Mouse (Mus musculus): ENCODE results near the gene Tstd2. TPM values are rescaled to one million over a fixed set of nuclear protein-coding genes. Genes with fewer than 3 reads are reported as not detected.

The Tstd2 gene
- total and polyA plus RNA-seq, 3 experiments = 27.8 to 30.1 TPM; not detected in 1

GRCm38 (mm10) chr4:46120767-46121166, 17.7 kb downstream of the Tstd2 start:
- H3K9me3 ChIP-seq (replicated peaks; ENCODE audit: insufficient read depth, low read length) = no peaks in the 10 kb centered on the region
- no peaks in the 10 kb centered on the region for H3K4me1 ChIP-seq (ENCODE audit: control insufficient read depth in 1 of 2, insufficient read depth in 2 of 2, low read length in 2 of 2)
- TF ChIP-seq MAFK (IDR thresholded peaks at IDR 0.05; ENCODE audit: borderline replicate concordance, low read depth, low read length) = no peak
- no peak for TF ChIP-seq KAT2A (conservative IDR thresholded peaks at IDR 0.05; ENCODE audit: low read depth, low read length)
- TF ChIP-seq HCFC1 (IDR thresholded peaks at IDR 0.05; ENCODE audit: low read depth, low read length) = no peak
- no peak for TF ChIP-seq CHD1 (IDR thresholded peaks at IDR 0.05; ENCODE audit: low read depth, low read length)
- no peak for TF ChIP-seq MXI1 (IDR thresholded peaks at IDR 0.05; ENCODE audit: low read depth, low read length)
- no peak for TF ChIP-seq GATA1 (IDR thresholded peaks at IDR 0.05; ENCODE audit: low read depth, low read length)
- no peak for TF ChIP-seq E2F4 (IDR thresholded peaks at IDR 0.05; ENCODE audit: borderline replicate concordance, low read depth, low read length)
- no peak for TF ChIP-seq ELF1 (IDR thresholded peaks at IDR 0.05; ENCODE audit: low read depth, low read length)
- no peak for TF ChIP-seq UBTF (IDR thresholded peaks at IDR 0.05; ENCODE audit: borderline replicate concordance, insufficient read depth, low read depth, low read length)
- TF ChIP-seq ZNF384 (IDR thresholded peaks at IDR 0.05; ENCODE audit: low read depth, low read length) = no peak
- TF ChIP-seq SIN3A (IDR thresholded peaks at IDR 0.05; ENCODE audit: low read length) = no peak
- no peak for TF ChIP-seq CHD2 (IDR thresholded peaks at IDR 0.05; ENCODE audit: low read length)
- no peak for TF ChIP-seq USF2 (IDR thresholded peaks at IDR 0.05; ENCODE audit: borderline replicate concordance in 1 of 2, insufficient read depth in 1 of 2, low read depth in 1 of 2, low read length in 2 of 2)
- no peak for TF ChIP-seq RCOR1 (IDR thresholded peaks at IDR 0.05; ENCODE audit: low read depth, low read length)
- no peak for TF ChIP-seq TAL1 (IDR thresholded peaks at IDR 0.05; ENCODE audit: low read length)
- TF ChIP-seq EP300 (IDR thresholded peaks at IDR 0.05; ENCODE audit: low read depth in 1 of 2, low read length in 2 of 2) = no peak
- TF ChIP-seq TCF12 (IDR thresholded peaks at IDR 0.05; ENCODE audit: low read depth, low read length) = no peak
- no peak for TF ChIP-seq GABPA (IDR thresholded peaks at IDR 0.05; ENCODE audit: low read depth, low read length)
- TF ChIP-seq BHLHE40 (IDR thresholded peaks at IDR 0.05; ENCODE audit: borderline replicate concordance, low read depth, low read length) = no peak

DNA sequence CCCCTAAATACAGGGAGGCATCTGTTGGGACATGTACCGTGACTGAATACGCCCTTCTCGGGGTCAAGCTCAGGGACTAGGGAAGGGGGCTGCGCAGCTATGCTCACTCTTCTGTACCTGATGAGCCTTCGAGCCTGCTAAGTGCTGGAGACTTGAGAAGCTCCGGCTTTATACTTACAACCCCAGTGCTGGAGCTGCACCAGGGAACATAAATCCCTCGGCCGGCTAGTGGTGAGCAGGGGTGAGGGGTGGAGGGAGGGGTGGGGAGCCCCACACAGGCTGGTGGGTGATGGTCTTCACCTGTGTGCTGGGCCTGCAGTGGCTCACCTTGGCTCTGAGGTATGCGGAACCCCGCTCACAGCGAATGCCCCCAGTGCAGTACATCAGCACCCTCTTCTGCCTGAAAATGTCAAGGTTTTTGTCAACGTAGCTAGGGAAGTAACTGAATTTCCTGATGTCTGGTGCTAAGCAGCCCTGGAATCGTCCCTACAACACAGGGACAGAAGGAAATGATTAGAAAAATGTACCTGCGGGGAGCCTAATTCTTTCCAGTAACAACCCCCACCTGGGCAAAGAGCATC, 18.9 kb downstream of the Tstd2 start:
- H3K36me3 ChIP-seq (ENCODE audit: control insufficient read depth in 1 of 2, insufficient read depth in 2 of 2, low read length in 2 of 2) = peaks cover 0 to 22% of the 10 kb centered on the region in 2 experiments; a peak in 2 of 4 replicates
- no peak for TF ChIP-seq POLR2AphosphoS5 (IDR thresholded peaks at IDR 0.05; ENCODE audit: borderline replicate concordance, low read depth, low read length)
- TF ChIP-seq GABPA (IDR thresholded peaks at IDR 0.05; ENCODE audit: low read depth, low read length) = no peak
- no peak for TF ChIP-seq TAL1 (IDR thresholded peaks at IDR 0.05; ENCODE audit: low read length)
- TF ChIP-seq NRF1 (IDR thresholded peaks at IDR 0.05; ENCODE audit: insufficient read depth, low read depth, low read length, poor library complexity, severe bottlenecking) = no peak
- no peak for TF ChIP-seq MAX (IDR thresholded peaks at IDR 0.05; ENCODE audit: low read length)
- no peak for TF ChIP-seq RAD21 (IDR thresholded peaks at IDR 0.05; ENCODE audit: low read depth, low read length)
- TF ChIP-seq JUND (IDR thresholded peaks at IDR 0.05; ENCODE audit: low read depth, low read length) = no peak
- no peak for TF ChIP-seq USF2 (IDR thresholded peaks at IDR 0.05; ENCODE audit: borderline replicate concordance in 1 of 2, insufficient read depth in 1 of 2, low read depth in 1 of 2, low read length in 2 of 2)
- TF ChIP-seq GATA1 (IDR thresholded peaks at IDR 0.05; ENCODE audit: low read depth, low read length) = no peak
- no peak for TF ChIP-seq ETS1 (IDR thresholded peaks at IDR 0.05; ENCODE audit: low read depth, low read length)
- TF ChIP-seq MAFK (IDR thresholded peaks at IDR 0.05; ENCODE audit: borderline replicate concordance, low read depth, low read length) = no peak
- no peak for TF ChIP-seq TCF12 (IDR thresholded peaks at IDR 0.05; ENCODE audit: low read depth, low read length)
- TF ChIP-seq CHD1 (IDR thresholded peaks at IDR 0.05; ENCODE audit: low read depth, low read length) = no peak
- TF ChIP-seq CTCF (IDR thresholded peaks at IDR 0.05 in 2 of 3, conservative IDR thresholded peaks at IDR 0.05 in 1 of 3; ENCODE audit: control insufficient read depth in 1 of 3, insufficient read depth in 1 of 3, low read depth in 2 of 3, low read length in 3 of 3, poor library complexity in 1 of 3, severe bottlenecking in 1 of 3) = no peak
- no peak for TF ChIP-seq ELF1 (IDR thresholded peaks at IDR 0.05; ENCODE audit: low read depth, low read length)
- no peak for TF ChIP-seq CHD2 (IDR thresholded peaks at IDR 0.05; ENCODE audit: low read length)
- TF ChIP-seq POLR2AphosphoS2 (IDR thresholded peaks at IDR 0.05; ENCODE audit: low read length) = no peak
- no peak for TF ChIP-seq E2F4 (IDR thresholded peaks at IDR 0.05; ENCODE audit: borderline replicate concordance, low read depth, low read length)
- no peak for TF ChIP-seq MAZ (IDR thresholded peaks at IDR 0.05; ENCODE audit: low read depth, low read length)
- no peaks in the 10 kb centered on the region for H3K9me3 ChIP-seq (replicated peaks; ENCODE audit: insufficient read depth, low read length)
- no peak overlapping the region for H3K4me3 ChIP-seq (ENCODE audit: control insufficient read depth in 1 of 2, insufficient read depth in 1 of 2, low read depth in 2 of 2, low read length in 2 of 2)
- H3K79me2 ChIP-seq (ENCODE audit: control insufficient read depth, insufficient read depth, low read length, poor library complexity) = no peaks in the 10 kb centered on the region
- DNase-seq (ENCODE audit: low read depth, low spot score) = no peak
- H3K9ac ChIP-seq (ENCODE audit: control insufficient read depth, low read depth, low read length, poor library complexity, severe bottlenecking) = no peak overlapping the region
- H3K27me3 ChIP-seq (ENCODE audit: control insufficient read depth in 1 of 2, insufficient read depth in 2 of 2, low read length in 2 of 2) = no peaks in the 10 kb centered on the region
- H3K27ac ChIP-seq (ENCODE audit: control insufficient read depth, low read depth, low read length) = no peak overlapping the region
- no peaks in the 10 kb centered on the region for H3K4me1 ChIP-seq (ENCODE audit: control insufficient read depth in 1 of 2, insufficient read depth in 2 of 2, low read length in 2 of 2)

More at GRCm38 (mm10) chr4:46120767-46121166, 17.7 kb downstream of the Tstd2 start:
- H3K27ac ChIP-seq (ENCODE audit: control insufficient read depth, low read depth, low read length) = no peak overlapping the region
- H3K27me3 ChIP-seq (ENCODE audit: control insufficient read depth in 1 of 2, insufficient read depth in 2 of 2, low read length in 2 of 2) = no peaks in the 10 kb centered on the region
- no peak overlapping the region for H3K9ac ChIP-seq (ENCODE audit: control insufficient read depth, low read depth, low read length, poor library complexity, severe bottlenecking)
- H3K79me2 ChIP-seq (ENCODE audit: control insufficient read depth, insufficient read depth, low read length, poor library complexity) = no peaks in the 10 kb centered on the region
- H3K4me3 ChIP-seq (ENCODE audit: control insufficient read depth in 1 of 2, insufficient read depth in 1 of 2, low read depth in 2 of 2, low read length in 2 of 2) = no peak overlapping the region
- H3K36me3 ChIP-seq (ENCODE audit: control insufficient read depth in 1 of 2, insufficient read depth in 2 of 2, low read length in 2 of 2) = peaks cover 0 to 23% of the 10 kb centered on the region in 2 experiments; a peak in 2 of 4 replicates
- DNase-seq (ENCODE audit: low read depth, low spot score) = no peak

Measured in MEL (cell line).